Mouse (Mus musculus) embryonic facial prominence, embryonic 15.5 days (tissue): ENCODE results near the gene Smpd2. TPM values are rescaled to one million over a fixed set of nuclear protein-coding genes. Genes with fewer than 3 reads are reported as not detected.

Experiments used
- ATAC-seq: fragments of 200-750 bp; cut with Nextera tagmentation; 2 replicates; pipeline ENCODE4 v1.8.0; 2017; ENCODE audit warnings: low read depth, moderate TSS enrichment; ENCODE audit not compliant: insufficient number of reproducible peaks, low FRiP score, low TSS enrichment
- H3K27ac ChIP-seq: fragments of 300-500 bp; sonication (generic); replicated peaks from 2 replicates; pipeline ENCODE4 v1.5.1; 2015; ENCODE audit warnings: mild to moderate bottlenecking, inconsistent platforms
- H3K27me3 ChIP-seq: fragments of 300-500 bp; sonication (generic); 2 replicates; pipeline ENCODE4 v1.6.1; 2015; ENCODE audit warnings: inconsistent platforms
- H3K36me3 ChIP-seq: fragments of 300-500 bp; sonication (generic); 2 replicates; pipeline ENCODE4 v1.6.1; 2015; ENCODE audit warnings: mild to moderate bottlenecking, inconsistent platforms
- H3K4me1 ChIP-seq: fragments of 300-500 bp; sonication (generic); 2 replicates; pipeline ENCODE4 v1.6.1; 2015; ENCODE audit warnings: inconsistent platforms
- H3K4me2 ChIP-seq: fragments of 300-500 bp; sonication (generic); replicated peaks from 2 replicates; pipeline ENCODE4 v1.6.1; 2015; ENCODE audit warnings: mild to moderate bottlenecking, inconsistent platforms
- H3K4me3 ChIP-seq: fragments of 300-500 bp; sonication (generic); replicated peaks from 2 replicates; pipeline ENCODE4 v1.5.1; 2015; ENCODE audit warnings: mild to moderate bottlenecking, inconsistent platforms
- H3K9ac ChIP-seq: fragments of 300-500 bp; sonication (generic); 2 replicates; pipeline ENCODE4 v1.6.1; 2015; ENCODE audit warnings: inconsistent platforms
- H3K9me3 ChIP-seq: fragments of 300-500 bp; sonication (generic); replicated peaks from 2 replicates; pipeline ENCODE4 v1.6.1; 2016; ENCODE audit warnings: inconsistent platforms
- WGBS: fragments of 180-500 bp; shearing (Covaris S2); methylation state at CpG from one replicate; pipeline ENCODE4 v1.1.7; 2015; 5-methylcytosine and 5-hydroxymethylcytosine counted together
- polyA plus RNA-seq: library from polyadenylated mRNA; unstranded; fragments of >200 nt; fragmentation: Nextera tagmentation; extraction: Ambion mirVana; gene quantifications from 2 replicates; pipeline ENCODE4 v1.2.1, GENCODE M21; 2015

Gene Smpd2
- polyA plus RNA-seq, 1 experiment from 2014 or later = 58.6 TPM

GRCm38 (mm10) chr10:41472962-41473481, 17.1 kb downstream of the Smpd2 start:
- no peak overlapping the region for H3K27ac ChIP-seq

GRCm38 (mm10) chr10:41472534-41472933, 17.6 kb downstream of the Smpd2 start:
- Histone ChIP-seq H3K9me3 (no peaks in the 10 kb centered on the region), H3K4me1 (peaks cover 20% of the 10 kb centered on the region), H3K9ac (no peak overlapping the region), H3K27ac (no peak overlapping the region), H3K4me3 (no peak overlapping the region), H3K27me3 (no peaks in the 10 kb centered on the region), H3K4me2 (no peak overlapping the region), H3K36me3 (0 out of 2 replicates have a peak, but pooled peaks cover 6% of the 10 kb centered on the region)
- ATAC-seq = no peak

More at GRCm38 (mm10) chr10:41472962-41473481, 17.1 kb downstream of the Smpd2 start:
- no peak overlapping the region for H3K4me3 ChIP-seq
- WGBS = 81% methylated on average over 5 of the region's 5 CpGs
- no peak for ATAC-seq
- 0 out of 2 replicates have a peak, but pooled peaks cover 5% of the 10 kb centered on the region for H3K36me3 ChIP-seq
- H3K4me2 ChIP-seq = no peak overlapping the region
- no peak overlapping the region for H3K9ac ChIP-seq
- peaks cover 25% of the 10 kb centered on the region for H3K4me1 ChIP-seq
- no peaks in the 10 kb centered on the region for H3K27me3 ChIP-seq
- H3K9me3 ChIP-seq = no peaks in the 10 kb centered on the region

- no peak overlapping the region for H3K4me2 ChIP-seq
- 0 out of 2 replicates have a peak, but pooled peaks cover 8% of the 10 kb centered on the region for H3K36me3 ChIP-seq
- H3K27me3 ChIP-seq = no peaks in the 10 kb centered on the region
- H3K4me3 ChIP-seq = no peak overlapping the region
- H3K4me1 ChIP-seq = peaks cover 2% of the 10 kb centered on the region; the same call in 1 of the 2 replicates
- H3K9me3 ChIP-seq = no peaks in the 10 kb centered on the region
- no peak for ATAC-seq
- no peak overlapping the region for H3K9ac ChIP-seq
- H3K27ac ChIP-seq = no peak overlapping the region
- WGBS = 84% methylated on average over 3 of the region's 3 CpGs
Observed at GRCm38 (mm10) chr10:41470693-41471092, 19.5 kb downstream of the Smpd2 start.

GRCm38 (mm10) chr10:41467325-41467724, 22.8 kb downstream of the Smpd2 start:
- ATAC-seq = no peak
- Histone ChIP-seq H3K36me3 (peaks cover 29% of the 10 kb centered on the region), H3K4me2 (no peak overlapping the region), H3K9me3 (no peaks in the 10 kb centered on the region), H3K4me1 (no peaks in the 10 kb centered on the region), H3K27ac (no peak overlapping the region), H3K9ac (no peak overlapping the region), H3K4me3 (no peak overlapping the region), H3K27me3 (no peaks in the 10 kb centered on the region)
- WGBS = 47% methylated on average over 6 of the region's 6 CpGs

GRCm38 (mm10) chr10:41464401-41464955, 25.7 kb downstream of the Smpd2 start:
- no peaks in the 10 kb centered on the region for H3K27me3 ChIP-seq
- 59% methylated on average over 15 of the region's 15 CpGs for WGBS
- H3K27ac ChIP-seq = no peak overlapping the region
- no peak overlapping the region for H3K4me3 ChIP-seq
- no peak for ATAC-seq
- no peaks in the 10 kb centered on the region for H3K9me3 ChIP-seq
- no peak overlapping the region for H3K9ac ChIP-seq
- no peaks in the 10 kb centered on the region for H3K4me1 ChIP-seq
- H3K36me3 ChIP-seq = peaks cover 43% of the 10 kb centered on the region
- no peak overlapping the region for H3K4me2 ChIP-seq

- 90% methylated on average over 3 of the region's 3 CpGs for WGBS
- H3K27me3 ChIP-seq = no peaks in the 10 kb centered on the region
- no peaks in the 10 kb centered on the region for H3K4me1 ChIP-seq
- H3K4me2 ChIP-seq = no peak overlapping the region
- no peak overlapping the region for H3K9ac ChIP-seq
- H3K9me3 ChIP-seq = no peaks in the 10 kb centered on the region
- ATAC-seq = no peak
- H3K36me3 ChIP-seq = peaks cover 56% of the 10 kb centered on the region
- no peak overlapping the region for H3K4me3 ChIP-seq
- no peak overlapping the region for H3K27ac ChIP-seq
Observed at GRCm38 (mm10) chr10:41461057-41461722, 29.0 kb downstream of the Smpd2 start.

- WGBS = 17% methylated on average over 2 of the region's 2 CpGs
- no peak overlapping the region for H3K27ac ChIP-seq
- no peak overlapping the region for H3K9ac ChIP-seq
- no peak for ATAC-seq
- peaks cover 63% of the 10 kb centered on the region for H3K36me3 ChIP-seq
- no peak overlapping the region for H3K4me3 ChIP-seq
- no peaks in the 10 kb centered on the region for H3K9me3 ChIP-seq
- no peaks in the 10 kb centered on the region for H3K4me1 ChIP-seq
- H3K27me3 ChIP-seq = no peaks in the 10 kb centered on the region
- no peak overlapping the region for H3K4me2 ChIP-seq
Observed at GRCm38 (mm10) chr10:41460501-41460900, 29.7 kb downstream of the Smpd2 start.

- Histone ChIP-seq H3K9ac (no peak overlapping the region), H3K4me3 (no peak overlapping the region), H3K4me1 (no peaks in the 10 kb centered on the region), H3K9me3 (no peaks in the 10 kb centered on the region), H3K27me3 (no peaks in the 10 kb centered on the region), H3K4me2 (no peak overlapping the region), H3K36me3 (peaks cover 65% of the 10 kb centered on the region), H3K27ac (no peak overlapping the region)
- WGBS = 83% methylated on average over 4 of the region's 4 CpGs
- no peak for ATAC-seq
Observed at GRCm38 (mm10) chr10:41459990-41460389, 30.2 kb downstream of the Smpd2 start.

- Histone ChIP-seq H3K4me1 (peaks cover 11% of the 10 kb centered on the region), H3K4me3 (no peak overlapping the region), H3K4me2 (no peak overlapping the region), H3K36me3 (peaks cover 31% of the 10 kb centered on the region), H3K27me3 (no peaks in the 10 kb centered on the region), H3K9ac (no peak overlapping the region), H3K27ac (no peak overlapping the region), H3K9me3 (no peaks in the 10 kb centered on the region)
- no peak for ATAC-seq
- 90% methylated on average over 3 of the region's 3 CpGs for WGBS
Observed at GRCm38 (mm10) chr10:41452791-41453190, 37.4 kb downstream of the Smpd2 start.

GRCm38 (mm10) chr10:41451656-41452055, 38.5 kb downstream of the Smpd2 start:
- Histone ChIP-seq H3K4me3 (no peak overlapping the region), H3K9ac (no peak overlapping the region), H3K27ac (no peak overlapping the region), H3K36me3 (peaks cover 30% of the 10 kb centered on the region), H3K9me3 (no peaks in the 10 kb centered on the region), H3K27me3 (no peaks in the 10 kb centered on the region), H3K4me1 (peaks cover 11% of the 10 kb centered on the region), H3K4me2 (no peak overlapping the region)
- WGBS = 93% methylated on average over 9 of the region's 9 CpGs
- ATAC-seq = no peak

- H3K9ac ChIP-seq = peak overlapping the region; percentile 86
- no peaks in the 10 kb centered on the region for H3K27me3 ChIP-seq
- H3K4me3 ChIP-seq = peak overlapping the region; percentile 94
- H3K36me3 ChIP-seq = peaks cover 22% of the 10 kb centered on the region
- peak overlapping the region; percentile 35 for H3K27ac ChIP-seq
- ATAC-seq = no peak
- H3K9me3 ChIP-seq = no peaks in the 10 kb centered on the region
- H3K4me2 ChIP-seq = peak overlapping the region; percentile 77
- peaks cover 11% of the 10 kb centered on the region for H3K4me1 ChIP-seq
- 52% methylated on average over 18 of the region's 18 CpGs for WGBS
Observed at GRCm38 (mm10) chr10:41450780-41451522, 39.2 kb downstream of the Smpd2 start.
